Mouse (Mus musculus) hindbrain, embryonic 16.5 days (tissue): ENCODE results near the gene Gm11549. TPM values are rescaled to one million over a fixed set of nuclear protein-coding genes. Genes with fewer than 3 reads are reported as not detected.
A peak's percentile ranks its signal among the peaks of the same experiment; 100 is the strongest.

Experiments used
- ATAC-seq: fragments of 200-750 bp; cut with Nextera tagmentation; 2 replicates; pipeline ENCODE4 v1.8.0; 2017; ENCODE audit warnings: moderate TSS enrichment, moderate library complexity
- H3K27ac ChIP-seq: fragments of 300-500 bp; sonication (generic); 2 replicates; pipeline ENCODE4 v1.5.1; 2014; ENCODE audit warnings: low read depth, mild to moderate bottlenecking, control low read depth, low read length, moderate library complexity
- H3K27me3 ChIP-seq: fragments of 300-500 bp; sonication (generic); replicated peaks from 2 replicates; pipeline ENCODE4 v1.6.1; 2014; ENCODE audit warnings: low read length; ENCODE audit not compliant: control insufficient read depth, insufficient read depth
- H3K36me3 ChIP-seq: fragments of 300-500 bp; sonication (generic); 2 replicates; pipeline ENCODE4 v1.6.1; 2014; ENCODE audit warnings: mild to moderate bottlenecking, low read length, moderate library complexity, mixed read lengths; ENCODE audit not compliant: control insufficient read depth, insufficient read depth
- H3K4me1 ChIP-seq: fragments of 300-500 bp; sonication (generic); 2 replicates; pipeline ENCODE4 v1.6.1; 2014; ENCODE audit warnings: low read depth, low read length; ENCODE audit not compliant: control insufficient read depth, insufficient read depth
- H3K4me2 ChIP-seq: fragments of 300-500 bp; sonication (generic); 2 replicates; pipeline ENCODE4 v1.6.1; 2014; ENCODE audit warnings: mild to moderate bottlenecking, low read length, control low read depth, moderate library complexity
- H3K4me3 ChIP-seq: fragments of 300-500 bp; sonication (generic); 2 replicates; pipeline ENCODE4 v1.5.1; 2014; ENCODE audit warnings: mild to moderate bottlenecking, low read length, control low read depth, moderate library complexity
- H3K9ac ChIP-seq: fragments of 300-500 bp; sonication (generic); 2 replicates; pipeline ENCODE4 v1.6.1; 2014; ENCODE audit warnings: low read depth, mild to moderate bottlenecking, control low read depth, low read length, moderate library complexity
- H3K9me3 ChIP-seq: fragments of 300-500 bp; sonication (generic); 2 replicates; pipeline ENCODE4 v1.6.1; 2014; ENCODE audit warnings: mild to moderate bottlenecking, low read length, moderate library complexity; ENCODE audit not compliant: control insufficient read depth
- WGBS: fragments of 180-500 bp; shearing (Covaris S2); extraction: QIAGEN DNeasy Blood & Tissue Kit; methylation state at CpG from one replicate; pipeline ENCODE4 v1.1.7; 2014; 5-methylcytosine and 5-hydroxymethylcytosine counted together
- polyA plus RNA-seq: library from polyadenylated mRNA; unstranded; fragments of >200 nt; fragmentation: Nextera tagmentation; extraction: Ambion mirVana; gene quantifications from 2 replicates; pipeline ENCODE4 v1.2.1, GENCODE M21; 2015

Gm11549 gene
- 0.47 and 0.75 TPM in 2 replicates for polyA plus RNA-seq

DNA sequence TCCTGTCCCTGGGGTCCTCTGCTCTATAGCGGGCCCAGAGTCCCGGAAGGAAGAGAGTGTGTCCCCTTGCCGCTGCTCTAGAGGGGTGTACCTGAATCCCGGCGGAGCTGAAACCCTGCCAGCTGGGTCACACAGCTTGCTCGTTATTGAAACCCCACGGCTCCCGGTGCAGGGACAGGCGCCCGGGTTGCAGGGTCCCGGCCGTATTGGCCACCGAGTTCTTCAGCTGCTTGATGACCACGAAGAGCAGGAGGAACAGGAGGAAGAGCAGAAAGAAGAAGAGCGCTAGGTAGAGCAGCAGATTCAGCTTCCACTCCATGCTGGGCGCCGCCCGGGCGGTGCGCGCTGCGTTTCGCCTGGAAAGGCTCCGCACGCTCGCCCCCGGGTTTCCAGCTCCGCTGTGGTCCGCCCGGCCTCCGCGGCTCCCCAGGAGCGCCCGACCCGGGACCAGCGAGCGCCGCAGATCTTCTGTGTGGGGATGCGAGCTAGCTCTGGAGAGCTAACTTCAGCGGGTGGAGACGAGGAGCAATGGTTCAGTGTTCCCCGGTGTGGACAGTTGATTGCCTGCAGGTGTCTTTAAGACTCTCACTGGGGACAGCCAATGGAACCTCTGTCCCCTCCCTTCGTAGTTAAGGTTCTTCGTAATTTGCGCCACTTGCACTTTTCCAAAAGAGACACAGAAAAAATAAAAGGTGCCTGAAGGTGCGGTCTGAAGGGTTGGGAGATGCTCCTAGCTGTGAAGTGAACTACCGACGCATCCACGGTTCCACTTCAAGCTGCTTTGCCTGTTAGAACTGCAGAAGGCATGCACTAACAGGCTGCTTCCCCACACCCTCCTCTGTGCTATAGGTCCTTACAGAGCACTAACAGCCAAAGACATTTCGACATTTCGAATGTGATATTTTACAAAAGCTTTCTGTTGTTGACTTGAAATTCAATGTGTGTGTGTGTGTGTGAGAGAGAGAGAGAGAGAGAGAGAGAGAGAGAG, at the start of gene Gm11549:
Gene Gm11549 (minus strand): TSS at position 741 of the 988 bp plus-strand sequence.
- Histone ChIP-seq H3K27ac (no peak within 1 kb of the TSS), H3K4me1 (no peaks in the 10 kb centered on the region; the same call in 1 of the 2 replicates), H3K36me3 (no peaks in the 10 kb centered on the region), H3K9ac (peak within 1 kb of the TSS; percentile 59), H3K27me3 (peaks cover 15% of the 10 kb centered on the region), H3K4me3 (peak within 1 kb of the TSS; percentile 62), H3K9me3 (no peaks in the 10 kb centered on the region), H3K4me2 (peak within 1 kb of the TSS; percentile 99)
- ATAC-seq: peak; percentile 71
- WGBS: under 1% methylated on average over 51 of the region's 51 CpGs

DNA sequence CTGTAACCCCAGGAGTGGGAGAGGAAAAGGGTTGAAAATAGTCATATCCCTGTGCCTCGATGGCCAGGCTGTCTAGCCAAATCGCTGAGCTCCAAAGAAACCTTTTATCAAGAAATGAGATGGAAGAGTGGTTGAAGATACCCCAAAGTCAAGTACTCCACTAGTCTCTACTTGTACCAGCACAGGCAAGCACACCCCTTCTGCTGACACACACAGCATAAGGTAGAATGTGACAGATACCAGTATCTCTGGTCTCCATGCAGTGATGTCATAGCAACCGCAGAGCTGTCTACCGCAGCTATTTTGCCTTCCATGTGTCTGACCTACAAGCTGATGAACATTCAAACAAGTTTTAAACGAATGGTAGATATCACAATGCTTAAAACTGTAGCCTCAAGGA, 48.2 kb upstream of the Gm11549 start:
- Histone ChIP-seq H3K36me3 (peaks cover 19% of the 10 kb centered on the region), H3K4me2 (peak overlapping the region; percentile 100; the same call in 1 of the 2 replicates), H3K27me3 (no peaks in the 10 kb centered on the region), H3K4me3 (no peak overlapping the region), H3K9me3 (no peaks in the 10 kb centered on the region), H3K4me1 (peaks cover 6% of the 10 kb centered on the region), H3K9ac (no peak overlapping the region), H3K27ac (no peak overlapping the region)
- WGBS: 85% methylated on average over 5 of the region's 5 CpGs
- ATAC-seq: no peak

DNA sequence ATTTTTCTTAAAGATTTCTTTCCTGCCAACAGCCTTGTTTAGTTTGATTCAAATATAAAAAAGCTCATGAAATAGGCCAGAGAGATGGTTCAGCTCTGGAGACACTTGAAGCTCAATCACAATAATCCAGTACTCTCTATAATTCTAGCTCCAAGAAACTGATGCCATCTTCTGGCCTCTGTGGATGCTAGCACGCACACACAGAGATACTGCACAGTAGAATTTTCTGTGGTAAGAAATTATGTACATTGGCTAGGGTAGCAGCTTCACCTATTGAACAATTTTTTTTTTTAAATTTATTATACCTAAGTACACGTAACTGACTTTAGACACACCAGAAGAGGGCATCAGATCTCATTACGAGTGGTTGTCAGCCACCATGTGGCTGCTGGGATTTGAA, 42.1 kb upstream of the Gm11549 start:
- WGBS: 99% methylated on average over 3 of the region's 3 CpGs
- Histone ChIP-seq H3K4me3 (no peak overlapping the region), H3K9ac (no peak overlapping the region), H3K27me3 (no peaks in the 10 kb centered on the region), H3K4me1 (no peaks in the 10 kb centered on the region), H3K9me3 (no peaks in the 10 kb centered on the region), H3K36me3 (peaks cover 39% of the 10 kb centered on the region), H3K27ac (no peak overlapping the region), H3K4me2 (no peak overlapping the region)
- ATAC-seq: no peak

DNA sequence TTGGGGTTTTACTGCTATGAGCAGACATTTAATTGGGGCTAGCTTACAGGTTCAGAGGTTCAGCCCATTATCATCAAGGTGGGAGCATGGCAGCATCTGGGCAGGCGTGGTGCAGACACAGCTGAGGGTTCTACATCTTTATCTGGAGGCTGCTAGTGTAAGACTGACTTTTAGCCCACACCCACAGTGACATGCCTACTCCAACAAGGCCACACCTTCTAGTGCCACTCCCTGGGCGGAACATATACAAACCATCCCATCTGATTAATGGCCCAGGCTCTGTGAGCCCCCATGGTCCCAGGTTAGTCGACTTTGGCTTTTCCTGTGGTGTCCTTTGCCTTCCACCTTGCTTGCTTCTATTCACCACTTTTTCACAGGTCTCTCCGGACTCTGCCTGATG, 38.0 kb upstream of the Gm11549 start:
- Histone ChIP-seq H3K9me3 (no peaks in the 10 kb centered on the region), H3K36me3 (peaks cover 43% of the 10 kb centered on the region), H3K4me2 (no peak overlapping the region), H3K27me3 (no peaks in the 10 kb centered on the region), H3K9ac (no peak overlapping the region), H3K4me3 (no peak overlapping the region), H3K27ac (no peak overlapping the region), H3K4me1 (no peaks in the 10 kb centered on the region)
- 85% methylated on average over 4 of the region's 4 CpGs for whole genome bisulfite sequencing
- no peak for ATAC-seq

DNA sequence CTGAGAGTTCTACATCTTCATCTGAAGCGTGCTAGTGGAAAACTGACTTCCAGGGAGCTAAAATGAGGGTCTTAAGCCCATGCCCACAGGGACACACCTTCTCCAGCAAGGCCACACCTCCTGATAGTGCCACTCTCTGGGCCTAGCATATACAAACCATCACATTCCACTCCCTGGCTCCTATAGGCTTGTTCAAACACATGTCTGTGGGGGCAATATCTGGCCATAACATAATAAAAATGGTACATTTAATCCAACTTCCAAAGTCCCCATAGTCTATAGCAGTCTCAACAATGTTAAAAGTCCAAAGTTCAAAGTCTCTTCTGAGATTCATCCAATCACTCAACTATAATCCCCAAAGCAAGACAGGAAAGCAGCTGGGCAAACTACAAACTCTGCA, 36.0 kb upstream of the Gm11549 start:
- Histone ChIP-seq H3K27me3 (no peaks in the 10 kb centered on the region), H3K4me2 (no peak overlapping the region), H3K9ac (no peak overlapping the region), H3K27ac (no peak overlapping the region), H3K4me3 (no peak overlapping the region), H3K4me1 (peaks cover 5% of the 10 kb centered on the region; the same call in 1 of the 2 replicates), H3K9me3 (no peaks in the 10 kb centered on the region), H3K36me3 (peaks cover 35% of the 10 kb centered on the region)
- ATAC-seq: no peak
- 96% methylated on average over 1 of the region's 1 CpGs for WGBS

DNA sequence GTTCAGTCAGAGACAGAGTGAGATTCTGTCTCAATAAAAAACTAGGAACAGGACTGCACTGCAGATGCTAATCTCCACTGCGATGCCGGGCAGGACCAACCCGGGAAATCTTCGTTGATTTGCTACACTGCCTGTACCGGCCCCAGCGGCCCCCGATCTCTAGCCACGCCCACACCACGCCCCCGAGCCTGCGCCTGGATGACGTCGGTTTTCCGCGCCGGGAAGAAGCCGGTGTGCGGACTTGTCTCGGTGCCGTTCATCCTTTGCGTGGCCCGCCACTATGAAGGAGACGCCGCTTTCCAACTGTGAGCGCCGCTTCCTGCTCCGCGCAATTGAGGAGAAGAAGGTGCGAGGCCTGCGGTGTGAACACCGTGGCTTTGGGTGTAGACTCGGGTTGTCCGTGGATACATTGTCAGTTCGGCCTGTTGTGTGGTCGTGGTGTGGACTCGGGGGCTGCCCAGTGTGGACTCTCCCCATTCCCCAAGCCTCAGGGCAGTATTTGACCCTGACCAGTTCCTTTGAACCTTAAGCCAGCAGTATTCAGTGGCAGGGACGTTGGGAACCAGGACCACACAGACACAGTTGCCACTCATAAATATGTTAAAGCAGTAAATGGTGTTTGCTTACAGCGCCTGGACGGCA, 30.9 kb upstream of the Gm11549 start, which contains the start of gene Exosc9:
Gene Exosc9 (plus strand): TSS at position 201 of the 642 bp plus-strand sequence.
- Histone ChIP-seq H3K4me1 (peaks cover 12% of the 10 kb centered on the region), H3K9me3 (no peaks in the 10 kb centered on the region), H3K4me3 (peak within 1 kb of the TSS; percentile 68), H3K9ac (peak within 1 kb of the TSS; percentile 74), H3K36me3 (peaks cover 21% of the 10 kb centered on the region), H3K27me3 (no peaks in the 10 kb centered on the region), H3K27ac (peak within 1 kb of the TSS; percentile 79), H3K4me2 (peak within 1 kb of the TSS; percentile 89)
- 0% methylated on average over 37 of the region's 39 CpGs for WGBS
- ATAC-seq: peak; percentile 97

DNA sequence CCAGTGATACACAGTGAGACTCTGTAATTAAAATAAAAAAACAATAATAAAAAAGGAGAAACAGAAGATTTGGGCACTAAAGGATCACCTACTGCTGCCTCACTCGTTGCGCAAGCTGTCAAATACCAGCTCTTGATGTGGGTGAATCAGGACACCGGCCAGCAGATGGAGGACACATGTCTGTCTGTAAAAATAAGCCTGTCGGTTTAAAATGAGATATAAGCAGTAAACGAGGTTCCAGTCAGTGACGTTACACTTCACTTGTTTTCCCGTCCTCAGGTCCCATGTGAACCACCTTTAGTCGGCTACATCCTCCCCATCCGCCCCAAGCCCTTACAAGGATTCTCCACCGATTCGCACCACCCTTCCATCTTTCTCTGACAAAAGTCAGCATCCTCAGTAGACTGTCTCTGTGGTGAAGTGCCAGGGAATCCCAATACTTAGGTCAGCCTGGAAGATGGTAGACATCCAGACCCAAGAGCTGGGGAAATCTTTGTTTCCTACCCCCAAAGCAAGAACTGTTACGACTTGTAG, 30.3 kb upstream of the Gm11549 start:
- peaks cover 15% of the 10 kb centered on the region for H3K36me3 ChIP-seq
- H3K27me3 ChIP-seq: no peaks in the 10 kb centered on the region
- no peaks in the 10 kb centered on the region for H3K9me3 ChIP-seq
- peak overlapping the region; percentile 79 for H3K27ac ChIP-seq
- WGBS: 10% methylated on average over 12 of the region's 12 CpGs
- H3K9ac ChIP-seq: peak overlapping the region; percentile 74
- peak; percentile 85; the same call in 1 of the 2 replicates for ATAC-seq
- H3K4me1 ChIP-seq: peaks cover 12% of the 10 kb centered on the region
- H3K4me3 ChIP-seq: peak overlapping the region; percentile 68
- peak overlapping the region; percentile 89 for H3K4me2 ChIP-seq

DNA sequence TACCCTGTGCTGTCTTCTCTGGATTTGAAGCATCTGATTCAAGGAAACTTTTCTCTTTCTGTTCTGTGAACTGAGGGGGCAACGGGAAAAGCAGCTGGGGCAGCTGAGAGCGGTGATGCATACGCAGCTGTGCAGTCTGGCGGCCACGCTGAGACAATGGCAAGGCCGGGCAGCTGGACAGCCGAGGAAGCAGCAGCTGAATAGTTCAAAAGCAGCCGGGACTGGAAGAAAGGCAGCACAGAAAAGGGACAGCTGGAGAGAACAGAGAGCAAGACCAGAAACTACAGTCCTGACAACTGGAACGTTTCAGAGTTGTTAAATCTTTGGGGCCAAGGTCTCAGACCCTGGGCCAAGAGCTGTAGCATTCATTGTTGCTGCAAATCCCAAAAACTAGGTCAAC, 29.7 kb upstream of the Gm11549 start:
- peak; percentile 12 for ATAC-seq
- Histone ChIP-seq H3K9me3 (no peaks in the 10 kb centered on the region), H3K36me3 (peaks cover 14% of the 10 kb centered on the region), H3K9ac (peak overlapping the region; percentile 74), H3K4me3 (peak overlapping the region; percentile 68), H3K4me1 (peaks cover 12% of the 10 kb centered on the region), H3K27me3 (no peaks in the 10 kb centered on the region), H3K27ac (no peak overlapping the region), H3K4me2 (peak overlapping the region; percentile 89)
- WGBS: 3% methylated on average over 9 of the region's 9 CpGs

DNA sequence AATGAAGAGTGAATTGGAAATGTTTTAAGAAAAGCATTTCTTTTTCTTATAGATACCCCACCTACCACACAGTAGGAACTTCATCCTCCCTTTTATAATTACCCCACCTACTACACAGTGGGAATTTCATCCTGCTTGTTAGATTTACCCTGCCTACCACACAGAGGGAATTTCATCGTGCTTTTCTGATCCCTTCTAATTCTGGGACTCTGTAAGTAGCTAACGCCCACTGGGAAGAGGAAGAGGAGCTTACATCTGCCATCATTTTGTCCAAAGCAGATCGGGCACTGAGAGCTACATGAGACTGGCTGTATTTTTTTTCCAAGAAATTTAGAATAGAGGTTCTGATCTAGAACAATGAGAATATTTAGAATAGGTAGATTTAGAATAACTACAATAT, 23.3 kb upstream of the Gm11549 start:
- Histone ChIP-seq H3K27me3 (no peaks in the 10 kb centered on the region), H3K4me2 (no peak overlapping the region), H3K4me1 (no peaks in the 10 kb centered on the region), H3K36me3 (no peaks in the 10 kb centered on the region), H3K9ac (no peak overlapping the region), H3K27ac (no peak overlapping the region), H3K4me3 (no peak overlapping the region), H3K9me3 (no peaks in the 10 kb centered on the region)
- 79% methylated on average over 3 of the region's 3 CpGs for WGBS
- no peak for ATAC-seq
